Mouse (Mus musculus) hindbrain, embryonic 15.5 days (tissue): Measurements from ENCODE around the gene 4930469K13Rik. TPM values are rescaled to one million over a fixed set of nuclear protein-coding genes. Genes with fewer than 3 reads are reported as not detected.

Experiments
- ATAC-seq: fragments of 200-750 bp; cut with Nextera tagmentation; 2 replicates; pipeline ENCODE4 v1.8.0; 2017; ENCODE audit warnings: low read depth, moderate number of reproducible peaks, moderate TSS enrichment; ENCODE audit not compliant: low FRiP score
- H3K27ac ChIP-seq: fragments of 300-500 bp; sonication (generic); replicated peaks from 2 replicates; pipeline ENCODE4 v1.5.1; 2015; ENCODE audit warnings: mild to moderate bottlenecking, inconsistent platforms
- H3K27me3 ChIP-seq: fragments of 300-500 bp; sonication (generic); 2 replicates; pipeline ENCODE4 v1.6.1; 2015; ENCODE audit warnings: control low read depth, inconsistent platforms
- H3K36me3 ChIP-seq: fragments of 300-500 bp; sonication (generic); 2 replicates; pipeline ENCODE4 v1.6.1; 2015; ENCODE audit warnings: control low read depth, inconsistent platforms
- H3K4me1 ChIP-seq: fragments of 300-500 bp; sonication (generic); replicated peaks from 2 replicates; pipeline ENCODE4 v1.6.1; 2015; ENCODE audit warnings: control low read depth, inconsistent platforms
- H3K4me2 ChIP-seq: fragments of 300-500 bp; sonication (generic); 2 replicates; pipeline ENCODE4 v1.6.1; 2015; ENCODE audit warnings: moderate library complexity, mild to moderate bottlenecking, inconsistent platforms
- H3K4me3 ChIP-seq: fragments of 300-500 bp; sonication (generic); 2 replicates; pipeline ENCODE4 v1.5.1; 2015; ENCODE audit warnings: mild to moderate bottlenecking, inconsistent platforms
- H3K9ac ChIP-seq: fragments of 300-500 bp; sonication (generic); 2 replicates; pipeline ENCODE4 v1.6.1; 2015; ENCODE audit warnings: inconsistent platforms
- H3K9me3 ChIP-seq: fragments of 300-500 bp; sonication (generic); 2 replicates; pipeline ENCODE4 v1.6.1; 2016; ENCODE audit warnings: control low read depth, inconsistent platforms
- WGBS: fragments of 180-500 bp; shearing (Covaris S2); methylation state at CpG from one replicate; pipeline ENCODE4 v1.1.7; 2015; 5-methylcytosine and 5-hydroxymethylcytosine counted together
- polyA plus RNA-seq: library from polyadenylated mRNA; unstranded; fragments of >200 nt; fragmentation: Nextera tagmentation; extraction: Ambion mirVana; gene quantifications from 2 replicates; pipeline ENCODE4 v1.2.1, GENCODE M21; 2015

4930469K13Rik gene
- polyA plus RNA-seq, 1 experiment from 2014 or later, result 8.5 TPM

DNA sequence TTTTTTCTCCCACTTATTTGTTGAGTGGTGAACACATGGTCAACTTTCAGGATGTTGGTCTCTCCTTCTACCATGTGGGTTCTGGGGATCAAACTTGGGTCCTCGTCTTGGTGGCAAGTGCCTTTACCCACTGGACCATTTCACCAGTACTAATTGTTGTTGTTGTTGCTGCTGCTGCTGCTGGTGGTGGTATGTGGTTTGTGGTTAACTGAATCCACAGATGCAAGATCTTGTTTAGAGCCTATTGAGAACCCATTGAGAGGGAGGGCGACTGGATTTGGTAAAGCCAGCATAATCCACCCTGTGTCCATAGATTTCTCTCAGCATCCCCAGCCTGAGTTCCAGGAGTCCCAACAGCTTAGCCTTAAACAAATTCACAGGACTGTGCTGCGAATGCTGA lies 97.9 kb downstream of the 4930469K13Rik start:
- Histone ChIP-seq H3K4me2 (no peak overlapping the region), H3K4me1 (peaks cover 9% of the 10 kb centered on the region; the same call in 1 of the 2 replicates), H3K9ac (no peak overlapping the region), H3K27ac (no peak overlapping the region), H3K27me3 (0 out of 2 replicates have a peak, but pooled peaks cover 2% of the 10 kb centered on the region), H3K36me3 (no peaks in the 10 kb centered on the region), H3K4me3 (no peak overlapping the region), H3K9me3 (no peaks in the 10 kb centered on the region)
- ATAC-seq, result no peak
- 92% methylated on average over 3 of the region's 3 CpGs for WGBS

- Histone ChIP-seq H3K4me2 (no peak overlapping the region), H3K27ac (0 out of 2 replicates have a peak overlapping the region, but pooled peaks have one; percentile 7), H3K9me3 (no peaks in the 10 kb centered on the region), H3K4me1 (peaks cover 18% of the 10 kb centered on the region), H3K9ac (no peak overlapping the region), H3K4me3 (no peak overlapping the region), H3K27me3 (0 out of 2 replicates have a peak, but pooled peaks cover 2% of the 10 kb centered on the region), H3K36me3 (no peaks in the 10 kb centered on the region)
- ATAC-seq, result 0 out of 2 replicates have a peak, but pooled peaks have one; percentile 35
- WGBS, result 32% methylated on average over 10 of the region's 10 CpGs
Measured at GRCm38 (mm10) chr11:33998244-33998643, 100.1 kb downstream of the 4930469K13Rik start.

DNA sequence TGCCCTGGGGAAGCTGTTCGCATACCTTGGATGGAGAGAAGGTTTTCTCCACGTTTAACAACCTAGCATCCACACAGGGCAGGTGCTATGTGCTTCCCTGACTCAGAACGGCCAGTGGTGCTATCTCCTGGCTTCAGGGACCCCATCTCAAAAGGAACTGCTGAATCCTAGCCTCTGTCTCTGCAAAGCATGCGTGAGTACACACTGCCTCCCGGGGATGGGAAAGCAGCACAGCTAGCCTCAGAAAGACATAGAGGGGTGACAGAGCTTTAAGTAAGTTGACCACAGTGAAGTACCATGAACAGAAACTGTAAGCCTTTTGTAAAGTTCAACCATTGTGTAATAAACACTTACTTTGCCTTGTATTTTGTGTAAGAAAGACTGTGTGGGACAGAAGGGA lies 104.9 kb downstream of the 4930469K13Rik start:
- no peak overlapping the region for H3K4me3 ChIP-seq
- no peaks in the 10 kb centered on the region for H3K9me3 ChIP-seq
- H3K27ac ChIP-seq, result no peak overlapping the region
- ATAC-seq, result no peak
- H3K27me3 ChIP-seq, result no peaks in the 10 kb centered on the region
- H3K36me3 ChIP-seq, result no peaks in the 10 kb centered on the region
- H3K4me2 ChIP-seq, result peak overlapping the region; percentile 42
- peaks cover 30% of the 10 kb centered on the region for H3K4me1 ChIP-seq
- H3K9ac ChIP-seq, result no peak overlapping the region
- WGBS, result 64% methylated on average over 5 of the region's 5 CpGs

GRCm38 (mm10) chr11:33992938-33993337 lies 105.4 kb downstream of the 4930469K13Rik start, which contains the start of gene Kcnip1:
Kcnip1 (minus strand) TSS chr11:33993152.
- Histone ChIP-seq H3K4me2 (peak within 1 kb of the TSS; percentile 42), H3K27ac (no peak within 1 kb of the TSS), H3K9me3 (no peaks in the 10 kb centered on the region), H3K4me3 (peak within 1 kb of the TSS; percentile 7; the same call in 1 of the 2 replicates), H3K4me1 (peaks cover 25% of the 10 kb centered on the region), H3K36me3 (no peaks in the 10 kb centered on the region), H3K27me3 (no peaks in the 10 kb centered on the region), H3K9ac (no peak within 1 kb of the TSS)
- 6% methylated on average over 12 of the region's 12 CpGs for WGBS
- peak; percentile 77 for ATAC-seq

DNA sequence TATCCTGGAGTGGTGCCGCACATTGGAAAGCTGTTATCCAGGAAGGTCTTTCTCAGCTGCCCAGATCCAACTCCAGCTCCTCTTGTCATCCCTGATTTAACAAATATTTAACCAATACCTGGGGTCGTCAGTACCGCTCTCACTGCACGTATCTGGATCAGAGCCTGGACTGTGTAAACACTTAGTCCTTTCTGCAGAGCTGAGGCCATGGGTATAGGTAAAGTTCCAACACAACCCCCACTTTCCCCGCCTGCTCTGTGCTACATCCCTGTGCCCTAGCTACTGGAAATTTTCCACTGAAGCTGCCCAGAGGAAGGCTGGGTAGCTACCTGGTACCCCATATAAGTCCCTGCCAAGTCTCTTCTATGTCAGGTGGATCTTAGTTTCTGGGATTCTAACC lies 108.4 kb downstream of the 4930469K13Rik start:
- H3K9ac ChIP-seq, result no peak overlapping the region
- no peaks in the 10 kb centered on the region for H3K9me3 ChIP-seq
- peaks cover 23% of the 10 kb centered on the region for H3K4me1 ChIP-seq
- no peak overlapping the region for H3K4me2 ChIP-seq
- ATAC-seq, result no peak
- WGBS, result 89% methylated on average over 5 of the region's 5 CpGs
- no peaks in the 10 kb centered on the region for H3K36me3 ChIP-seq
- H3K4me3 ChIP-seq, result no peak overlapping the region
- no peak overlapping the region for H3K27ac ChIP-seq
- no peaks in the 10 kb centered on the region for H3K27me3 ChIP-seq

- H3K9me3 ChIP-seq, result no peaks in the 10 kb centered on the region
- WGBS, result 87% methylated on average over 2 of the region's 2 CpGs
- no peak overlapping the region for H3K27ac ChIP-seq
- no peak overlapping the region for H3K4me3 ChIP-seq
- H3K9ac ChIP-seq, result no peak overlapping the region
- no peaks in the 10 kb centered on the region for H3K36me3 ChIP-seq
- H3K4me1 ChIP-seq, result no peaks in the 10 kb centered on the region; the same call in 1 of the 2 replicates
- H3K4me2 ChIP-seq, result no peak overlapping the region
- H3K27me3 ChIP-seq, result no peaks in the 10 kb centered on the region
- ATAC-seq, result no peak
Measured at GRCm38 (mm10) chr11:33986525-33986924, 111.8 kb downstream of the 4930469K13Rik start.

GRCm38 (mm10) chr11:33980146-33980545 lies 118.2 kb downstream of the 4930469K13Rik start:
- no peaks in the 10 kb centered on the region for H3K36me3 ChIP-seq
- 0 out of 2 replicates have a peak, but pooled peaks cover 4% of the 10 kb centered on the region for H3K4me1 ChIP-seq
- H3K9me3 ChIP-seq, result no peaks in the 10 kb centered on the region
- H3K4me2 ChIP-seq, result no peak overlapping the region
- no peak overlapping the region for H3K9ac ChIP-seq
- H3K27me3 ChIP-seq, result no peaks in the 10 kb centered on the region
- no peak for ATAC-seq
- no peak overlapping the region for H3K4me3 ChIP-seq
- 78% methylated on average over 4 of the region's 4 CpGs for WGBS
- no peak overlapping the region for H3K27ac ChIP-seq

- no peak for ATAC-seq
- Histone ChIP-seq H3K27me3 (no peaks in the 10 kb centered on the region), H3K4me3 (no peak overlapping the region), H3K4me1 (0 out of 2 replicates have a peak, but pooled peaks cover 4% of the 10 kb centered on the region), H3K4me2 (no peak overlapping the region), H3K36me3 (no peaks in the 10 kb centered on the region), H3K9ac (no peak overlapping the region), H3K27ac (no peak overlapping the region), H3K9me3 (no peaks in the 10 kb centered on the region)
- 86% methylated on average over 2 of the region's 2 CpGs for WGBS
Measured at GRCm38 (mm10) chr11:33975121-33975520, 123.2 kb downstream of the 4930469K13Rik start.

DNA sequence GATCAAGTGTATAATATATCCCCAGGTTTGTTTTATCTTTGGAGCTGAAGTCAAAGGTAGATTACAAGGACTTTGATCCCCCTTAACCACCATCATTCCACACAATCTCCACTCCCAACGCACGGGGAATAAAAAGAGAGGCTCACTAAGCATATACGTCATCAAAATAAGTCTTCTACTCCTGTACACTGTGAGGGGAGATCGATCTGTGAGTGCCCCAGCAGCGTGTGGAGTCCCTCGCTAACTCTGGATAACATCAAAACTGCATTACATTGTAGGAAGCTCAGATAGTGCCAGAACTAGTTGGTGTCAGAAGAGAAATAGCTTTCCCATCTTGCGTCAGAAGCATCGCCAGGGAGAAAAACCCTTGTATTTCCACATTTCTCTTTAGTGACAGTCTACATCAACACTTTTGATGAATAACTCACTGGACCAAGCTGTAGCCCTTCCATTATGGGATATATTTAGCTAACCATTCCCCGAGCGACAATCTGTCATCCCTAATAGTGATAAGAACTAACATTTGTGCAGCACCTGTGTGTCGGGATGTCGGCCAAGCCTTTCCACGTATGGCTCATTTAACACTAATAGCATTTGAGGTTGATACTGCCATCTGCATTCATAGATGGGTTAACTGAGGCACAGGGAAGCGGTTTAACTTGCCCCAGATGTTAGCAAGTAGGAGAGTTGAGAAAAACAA lies 123.9 kb downstream of the 4930469K13Rik start:
- H3K9me3 ChIP-seq, result no peaks in the 10 kb centered on the region
- 71% methylated on average over 14 of the region's 14 CpGs for WGBS
- no peak overlapping the region for H3K27ac ChIP-seq
- no peak overlapping the region for H3K4me2 ChIP-seq
- ATAC-seq, result peak; percentile 23; the same call in 1 of the 2 replicates
- H3K9ac ChIP-seq, result no peak overlapping the region
- 0 out of 2 replicates have a peak, but pooled peaks cover 4% of the 10 kb centered on the region for H3K4me1 ChIP-seq
- no peaks in the 10 kb centered on the region for H3K27me3 ChIP-seq
- no peaks in the 10 kb centered on the region for H3K36me3 ChIP-seq
- H3K4me3 ChIP-seq, result no peak overlapping the region

DNA sequence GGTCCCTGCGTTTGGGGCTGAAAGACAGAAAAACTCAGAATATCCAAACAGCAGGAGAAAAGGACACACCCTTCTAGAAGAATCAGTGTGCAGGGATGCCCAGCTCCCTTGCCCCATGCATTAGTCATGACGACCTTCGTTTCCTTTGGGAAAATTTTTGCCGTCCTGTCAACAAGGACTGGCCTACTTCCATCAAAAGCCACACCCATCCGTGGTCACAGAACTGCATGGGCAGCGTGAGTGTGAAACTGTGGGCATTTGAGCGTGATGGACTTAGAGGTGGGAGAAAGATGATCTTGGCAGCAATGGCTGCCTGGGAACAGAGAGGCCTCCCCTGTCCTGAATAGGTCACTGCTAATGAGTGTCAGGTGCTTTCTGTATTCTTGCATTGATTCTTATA lies 126.2 kb downstream of the 4930469K13Rik start:
- WGBS, result 81% methylated on average over 7 of the region's 7 CpGs
- Histone ChIP-seq H3K36me3 (no peaks in the 10 kb centered on the region), H3K27me3 (no peaks in the 10 kb centered on the region), H3K9ac (no peak overlapping the region), H3K4me2 (no peak overlapping the region), H3K4me3 (no peak overlapping the region), H3K9me3 (no peaks in the 10 kb centered on the region), H3K27ac (no peak overlapping the region), H3K4me1 (0 out of 2 replicates have a peak, but pooled peaks cover 4% of the 10 kb centered on the region)
- no peak for ATAC-seq

DNA sequence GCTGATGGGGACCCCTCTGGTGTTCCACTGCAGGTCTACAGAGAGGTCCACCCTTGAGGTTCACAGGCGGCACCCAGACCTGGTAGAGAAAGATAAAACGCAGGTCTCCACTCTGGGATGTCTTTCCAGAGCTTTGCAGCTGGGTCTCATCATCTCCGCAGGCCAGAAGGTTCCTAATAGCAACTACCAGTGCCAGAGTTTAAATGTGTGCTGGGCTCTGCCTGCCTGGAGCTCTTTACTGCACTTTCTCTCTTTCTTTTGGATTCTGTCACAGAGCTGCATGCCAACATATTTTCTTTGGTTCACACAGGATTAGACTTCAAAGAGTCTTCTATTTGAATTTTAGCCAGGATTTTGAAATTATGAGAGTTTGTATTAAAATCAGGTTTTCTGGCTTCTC lies 129.2 kb downstream of the 4930469K13Rik start:
- no peak for ATAC-seq
- 87% methylated on average over 3 of the region's 3 CpGs for WGBS
- H3K36me3 ChIP-seq, result no peaks in the 10 kb centered on the region
- H3K4me1 ChIP-seq, result no peaks in the 10 kb centered on the region
- no peak overlapping the region for H3K9ac ChIP-seq
- H3K9me3 ChIP-seq, result no peaks in the 10 kb centered on the region
- H3K4me2 ChIP-seq, result no peak overlapping the region
- H3K27me3 ChIP-seq, result no peaks in the 10 kb centered on the region
- H3K27ac ChIP-seq, result no peak overlapping the region
- no peak overlapping the region for H3K4me3 ChIP-seq

DNA sequence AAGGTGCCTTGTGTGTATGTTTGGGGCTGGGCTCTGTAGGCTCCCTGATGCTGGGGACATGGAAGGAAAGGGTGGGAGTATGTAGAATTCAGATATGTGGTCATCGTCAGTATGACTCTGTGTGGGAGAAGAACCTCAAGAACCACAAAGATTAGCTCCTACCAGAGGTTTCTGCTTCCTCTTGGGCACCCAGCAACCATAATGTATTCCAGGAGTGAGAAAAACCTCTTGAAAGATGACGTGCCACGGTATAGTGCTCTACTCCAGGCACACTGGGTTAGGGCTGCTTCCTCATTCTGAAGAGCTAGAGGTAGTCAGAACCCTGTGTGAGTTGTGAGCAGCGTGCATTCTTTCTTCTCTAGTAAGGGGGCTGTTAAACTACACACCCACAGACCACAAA lies 130.6 kb downstream of the 4930469K13Rik start:
- WGBS, result 76% methylated on average over 4 of the region's 4 CpGs
- no peaks in the 10 kb centered on the region for H3K36me3 ChIP-seq

More for the DNA sequence above, 130.6 kb downstream of the 4930469K13Rik start:
- no peaks in the 10 kb centered on the region for H3K4me1 ChIP-seq
- no peak overlapping the region for H3K27ac ChIP-seq
- no peaks in the 10 kb centered on the region for H3K9me3 ChIP-seq
- no peak overlapping the region for H3K4me2 ChIP-seq
- ATAC-seq, result no peak
- no peak overlapping the region for H3K4me3 ChIP-seq
- no peaks in the 10 kb centered on the region for H3K27me3 ChIP-seq
- no peak overlapping the region for H3K9ac ChIP-seq
